Mouse (Mus musculus): Measurements from ENCODE around the gene Ccdc177. TPM values are rescaled to one million over a fixed set of nuclear protein-coding genes. Genes with fewer than 3 reads are reported as not detected.
"Not testable (repeated sequence)": the region's sequence is repeated elsewhere in the genome, so short reads cannot be mapped to it uniquely, and the experiment has no call there.

The Ccdc177 gene
- total RNA-seq (2021), result 10 to 100 TPM; 11.4 to 12.2 TPM
- long read RNA-seq, experiment 1, full-length matches to known transcripts, result 12 of 13 reads
- long read RNA-seq, experiment 1, partial matches to known transcripts, result 0 of 13 reads
- long read RNA-seq, experiment 1, other reads (novel, unspliced or antisense), result 1 of 13 reads
- long read RNA-seq, experiment 2, full-length matches to known transcripts, result 10 of 13 reads
- long read RNA-seq, experiment 2, partial matches to known transcripts, result 0 of 13 reads
- long read RNA-seq, experiment 2, other reads (novel, unspliced or antisense), result 3 of 13 reads

- peak; percentile 89 to 90 for DNase-seq (ENCODE audit: low spot score in 2 of 2)
Observed at GRCm38 (mm10) chr12:80760396-80760801, at the start of gene Ccdc177. Gene Ccdc177, minus strand, starts transcription at chr12:80760687.

- DNase-seq (ENCODE audit: low spot score in 2 of 2), result no peak
Observed at GRCm38 (mm10) chr12:80810005-80810404, 49.5 kb upstream of the Ccdc177 start.

GRCm38 (mm10) chr12:80807451-80808085 is 47.1 kb upstream of the Ccdc177 start:
- no peak for DNase-seq (ENCODE audit: low spot score in 2 of 2)

- DNase-seq (ENCODE audit: low spot score in 2 of 2), result no peak
Observed at GRCm38 (mm10) chr12:80804861-80805428, 44.5 kb upstream of the Ccdc177 start.

- peak; percentile 85 to 91 for DNase-seq (ENCODE audit: low spot score in 2 of 2)
Observed at GRCm38 (mm10) chr12:80803924-80804323, 43.4 kb upstream of the Ccdc177 start.

- no peak for DNase-seq (ENCODE audit: low spot score in 2 of 2)
Observed at GRCm38 (mm10) chr12:80801443-80801842, 41.0 kb upstream of the Ccdc177 start.

- DNase-seq (ENCODE audit: low spot score in 2 of 2), result no peak
Observed at GRCm38 (mm10) chr12:80800156-80800555, 39.7 kb upstream of the Ccdc177 start.

- DNase-seq (ENCODE audit: low spot score in 2 of 2), result no peak
Observed at GRCm38 (mm10) chr12:80798271-80798670, 37.8 kb upstream of the Ccdc177 start.

- no peak for DNase-seq (ENCODE audit: low spot score in 2 of 2)
Observed at GRCm38 (mm10) chr12:80794935-80795785, 34.7 kb upstream of the Ccdc177 start.

GRCm38 (mm10) chr12:80794522-80794921 is 34.0 kb upstream of the Ccdc177 start:
- no peak for DNase-seq (ENCODE audit: low spot score in 2 of 2)

- DNase-seq (ENCODE audit: low spot score in 2 of 2), result no peak
Observed at GRCm38 (mm10) chr12:80793535-80793934, 33.0 kb upstream of the Ccdc177 start.

GRCm38 (mm10) chr12:80792867-80793266 is 32.4 kb upstream of the Ccdc177 start:
- no peak for DNase-seq (ENCODE audit: low spot score in 2 of 2)

GRCm38 (mm10) chr12:80791571-80792444 is 31.3 kb upstream of the Ccdc177 start:
- no peak for DNase-seq (ENCODE audit: low spot score in 2 of 2)

- DNase-seq (ENCODE audit: low spot score in 2 of 2), result no peak
Observed at GRCm38 (mm10) chr12:80790700-80791570, 30.4 kb upstream of the Ccdc177 start.

GRCm38 (mm10) chr12:80789849-80790694 is 29.6 kb upstream of the Ccdc177 start, which contains the start of gene Susd6:
Gene Susd6, plus strand, starts transcription at chr12:80790510.
- DNase-seq (ENCODE audit: low spot score in 2 of 2), result peak; percentile 99

- not testable (repeated sequence) for DNase-seq (ENCODE audit: low spot score in 2 of 2)
Observed at GRCm38 (mm10) chr12:80789276-80789675, 28.8 kb upstream of the Ccdc177 start.

GRCm38 (mm10) chr12:80788188-80788587 is 27.7 kb upstream of the Ccdc177 start:
- no peak for DNase-seq (ENCODE audit: low spot score in 2 of 2)

- no peak for DNase-seq (ENCODE audit: low spot score in 2 of 2)
Observed at GRCm38 (mm10) chr12:80787604-80788003, 27.1 kb upstream of the Ccdc177 start.
